Mouse (Mus musculus) midbrain, embryonic 13.5 days (tissue): ENCODE results near the gene Qtrt2. TPM values are rescaled to one million over a fixed set of nuclear protein-coding genes. Genes with fewer than 3 reads are reported as not detected.

ENCODE experiments used
- ATAC-seq: fragments of 200-750 bp; cut with Nextera tagmentation; 2 replicates; pipeline ENCODE4 v1.8.0; 2017; ENCODE audit warnings: mild to moderate bottlenecking, moderate TSS enrichment, moderate library complexity
- H3K27ac ChIP-seq: fragments of 300-500 bp; sonication (generic); 2 replicates; pipeline ENCODE4 v1.5.1; 2015; ENCODE audit warnings: inconsistent platforms, mild to moderate bottlenecking, moderate library complexity
- H3K27me3 ChIP-seq: fragments of 300-500 bp; sonication (generic); 2 replicates; pipeline ENCODE4 v1.6.1; 2015; ENCODE audit warnings: mild to moderate bottlenecking, inconsistent platforms
- H3K36me3 ChIP-seq: fragments of 300-500 bp; sonication (generic); 2 replicates; pipeline ENCODE4 v1.6.1; 2015; ENCODE audit warnings: mild to moderate bottlenecking, inconsistent platforms
- H3K4me1 ChIP-seq: fragments of 300-500 bp; sonication (generic); replicated peaks from 2 replicates; pipeline ENCODE4 v1.6.1; 2015; ENCODE audit warnings: inconsistent platforms
- H3K4me2 ChIP-seq: fragments of 300-500 bp; sonication (generic); replicated peaks from 2 replicates; pipeline ENCODE4 v1.6.1; 2015; ENCODE audit warnings: moderate library complexity, mild to moderate bottlenecking, inconsistent platforms
- H3K4me3 ChIP-seq: fragments of 300-500 bp; sonication (generic); replicated peaks from 2 replicates; pipeline ENCODE4 v1.5.1; 2015; ENCODE audit warnings: mild to moderate bottlenecking, inconsistent platforms
- H3K9ac ChIP-seq: fragments of 300-500 bp; sonication (generic); replicated peaks from 2 replicates; pipeline ENCODE4 v1.6.1; 2015; ENCODE audit warnings: mild to moderate bottlenecking, inconsistent platforms
- H3K9me3 ChIP-seq: fragments of 300-500 bp; sonication (generic); 2 replicates; pipeline ENCODE4 v1.6.1; 2016; ENCODE audit warnings: mild to moderate bottlenecking, inconsistent platforms
- WGBS: fragments of 180-500 bp; shearing (Covaris S2); methylation state at CpG from one replicate; pipeline ENCODE4 v1.1.7; 2015; 5-methylcytosine and 5-hydroxymethylcytosine counted together
- polyA plus RNA-seq: library from polyadenylated mRNA; unstranded; fragments of >200 nt; fragmentation: Nextera tagmentation; extraction: Ambion mirVana; gene quantifications from 2 replicates; pipeline ENCODE4 v1.2.1, GENCODE M21; 2015

Qtrt2 gene
- polyA plus RNA-seq, 1 experiment from 2014 or later: 20.4 TPM

- H3K9me3 ChIP-seq: no peaks in the 10 kb centered on the region
- no peaks in the 10 kb centered on the region for H3K27me3 ChIP-seq
- H3K4me1 ChIP-seq: no peaks in the 10 kb centered on the region
- no peak overlapping the region for H3K4me2 ChIP-seq
- no peak overlapping the region for H3K27ac ChIP-seq
- ATAC-seq: no peak
- H3K36me3 ChIP-seq: peaks cover 38% of the 10 kb centered on the region
- H3K4me3 ChIP-seq: no peak overlapping the region
- WGBS: 92% methylated on average over 6 of the region's 6 CpGs
- H3K9ac ChIP-seq: no peak overlapping the region
Measured at GRCm38 (mm10) chr16:43879769-43880168, 46.8 kb downstream of the Qtrt2 start.

GRCm38 (mm10) chr16:43871419-43871818 is 55.2 kb downstream of the Qtrt2 start:
- Histone ChIP-seq H3K36me3 (peaks cover 64% of the 10 kb centered on the region), H3K27ac (no peak overlapping the region), H3K27me3 (no peaks in the 10 kb centered on the region), H3K4me2 (no peak overlapping the region), H3K9me3 (no peaks in the 10 kb centered on the region), H3K4me1 (no peaks in the 10 kb centered on the region), H3K4me3 (no peak overlapping the region), H3K9ac (no peak overlapping the region)
- ATAC-seq: no peak
- WGBS: 96% methylated on average over 7 of the region's 7 CpGs

GRCm38 (mm10) chr16:43869805-43870204 is 56.8 kb downstream of the Qtrt2 start:
- Histone ChIP-seq H3K4me2 (no peak overlapping the region), H3K27ac (no peak overlapping the region), H3K4me3 (no peak overlapping the region), H3K36me3 (peaks cover 50% of the 10 kb centered on the region), H3K27me3 (no peaks in the 10 kb centered on the region), H3K9me3 (no peaks in the 10 kb centered on the region), H3K9ac (no peak overlapping the region), H3K4me1 (no peaks in the 10 kb centered on the region)
- no peak for ATAC-seq

GRCm38 (mm10) chr16:43860624-43861023 is 66.0 kb downstream of the Qtrt2 start:
- Histone ChIP-seq H3K4me3 (no peak overlapping the region), H3K4me2 (no peak overlapping the region), H3K27me3 (no peaks in the 10 kb centered on the region), H3K9ac (no peak overlapping the region), H3K4me1 (no peaks in the 10 kb centered on the region), H3K9me3 (no peaks in the 10 kb centered on the region), H3K36me3 (peaks cover 24% of the 10 kb centered on the region), H3K27ac (no peak overlapping the region)
- 80% methylated on average over 6 of the region's 6 CpGs for WGBS
- no peak for ATAC-seq

- H3K4me2 ChIP-seq: no peak overlapping the region
- no peaks in the 10 kb centered on the region for H3K9me3 ChIP-seq
- no peak for ATAC-seq
- 88% methylated on average over 5 of the region's 5 CpGs for WGBS
- H3K4me3 ChIP-seq: no peak overlapping the region
- no peak overlapping the region for H3K9ac ChIP-seq
- H3K27ac ChIP-seq: no peak overlapping the region
- H3K27me3 ChIP-seq: no peaks in the 10 kb centered on the region
- H3K36me3 ChIP-seq: peaks cover 20% of the 10 kb centered on the region
- H3K4me1 ChIP-seq: no peaks in the 10 kb centered on the region
Measured at GRCm38 (mm10) chr16:43858941-43859476, 67.6 kb downstream of the Qtrt2 start.

GRCm38 (mm10) chr16:43849839-43850238 is 76.8 kb downstream of the Qtrt2 start:
- Histone ChIP-seq H3K4me2 (no peak overlapping the region), H3K27ac (no peak overlapping the region), H3K9ac (no peak overlapping the region), H3K9me3 (no peaks in the 10 kb centered on the region), H3K36me3 (no peaks in the 10 kb centered on the region), H3K4me1 (no peaks in the 10 kb centered on the region), H3K27me3 (no peaks in the 10 kb centered on the region), H3K4me3 (no peak overlapping the region)
- no peak for ATAC-seq
- 61% methylated on average over 1 of the region's 1 CpGs for WGBS

- ATAC-seq: no peak
- no peak overlapping the region for H3K27ac ChIP-seq
- no peaks in the 10 kb centered on the region for H3K27me3 ChIP-seq
- no peak overlapping the region for H3K9ac ChIP-seq
- WGBS: 92% methylated on average over 1 of the region's 1 CpGs
- no peak overlapping the region for H3K4me2 ChIP-seq
- no peaks in the 10 kb centered on the region for H3K4me1 ChIP-seq
- H3K4me3 ChIP-seq: no peak overlapping the region
- H3K36me3 ChIP-seq: no peaks in the 10 kb centered on the region
- H3K9me3 ChIP-seq: no peaks in the 10 kb centered on the region
Measured at GRCm38 (mm10) chr16:43841236-43841635, 85.4 kb downstream of the Qtrt2 start.

- Histone ChIP-seq H3K4me1 (no peaks in the 10 kb centered on the region), H3K4me2 (no peak overlapping the region), H3K9me3 (no peaks in the 10 kb centered on the region), H3K27ac (no peak overlapping the region), H3K36me3 (no peaks in the 10 kb centered on the region), H3K27me3 (no peaks in the 10 kb centered on the region), H3K9ac (no peak overlapping the region), H3K4me3 (no peak overlapping the region)
- ATAC-seq: no peak
- 88% methylated on average over 2 of the region's 2 CpGs for WGBS
Measured at GRCm38 (mm10) chr16:43831957-43832356, 94.7 kb downstream of the Qtrt2 start.

GRCm38 (mm10) chr16:43827492-43827891 is 99.1 kb downstream of the Qtrt2 start:
- Histone ChIP-seq H3K9me3 (no peaks in the 10 kb centered on the region), H3K9ac (no peak overlapping the region), H3K4me1 (no peaks in the 10 kb centered on the region), H3K27me3 (no peaks in the 10 kb centered on the region), H3K36me3 (no peaks in the 10 kb centered on the region), H3K4me2 (no peak overlapping the region), H3K4me3 (no peak overlapping the region), H3K27ac (no peak overlapping the region)
- ATAC-seq: no peak
- WGBS: 72% methylated on average over 3 of the region's 3 CpGs

GRCm38 (mm10) chr16:43818404-43818803 is 108.2 kb downstream of the Qtrt2 start:
- Histone ChIP-seq H3K27ac (no peak overlapping the region), H3K27me3 (no peaks in the 10 kb centered on the region), H3K36me3 (no peaks in the 10 kb centered on the region), H3K4me3 (no peak overlapping the region), H3K9ac (no peak overlapping the region), H3K4me2 (no peak overlapping the region), H3K4me1 (no peaks in the 10 kb centered on the region), H3K9me3 (no peaks in the 10 kb centered on the region)
- WGBS: 95% methylated on average over 6 of the region's 6 CpGs
- no peak for ATAC-seq

GRCm38 (mm10) chr16:43816321-43816720 is 110.3 kb downstream of the Qtrt2 start:
- Histone ChIP-seq H3K9me3 (no peaks in the 10 kb centered on the region), H3K27ac (no peak overlapping the region), H3K4me3 (no peak overlapping the region), H3K36me3 (no peaks in the 10 kb centered on the region), H3K27me3 (no peaks in the 10 kb centered on the region), H3K4me1 (no peaks in the 10 kb centered on the region), H3K4me2 (no peak overlapping the region), H3K9ac (no peak overlapping the region)
- no peak for ATAC-seq
- 89% methylated on average over 4 of the region's 5 CpGs for WGBS

- WGBS: 37% methylated on average over 4 of the region's 4 CpGs
- Histone ChIP-seq H3K4me2 (no peak overlapping the region), H3K9ac (no peak overlapping the region), H3K4me3 (no peak overlapping the region), H3K9me3 (no peaks in the 10 kb centered on the region), H3K36me3 (no peaks in the 10 kb centered on the region), H3K27ac (no peak overlapping the region), H3K27me3 (no peaks in the 10 kb centered on the region), H3K4me1 (no peaks in the 10 kb centered on the region)
- no peak for ATAC-seq
Measured at GRCm38 (mm10) chr16:43814644-43815043, 112.0 kb downstream of the Qtrt2 start.
